Mouse (Mus musculus) midbrain, embryonic 15.5 days (tissue): ENCODE results near the gene Fam160a1. TPM values are rescaled to one million over a fixed set of nuclear protein-coding genes. Genes with fewer than 3 reads are reported as not detected.

Experiments used
- ATAC-seq: fragments of 200-750 bp; cut with Nextera tagmentation; replicated peaks from 2 replicates; pipeline ENCODE4 v1.8.0; 2017; ENCODE audit warnings: moderate TSS enrichment
- H3K27ac ChIP-seq: fragments of 300-500 bp; sonication (generic); 2 replicates; pipeline ENCODE4 v1.5.1; 2015; ENCODE audit warnings: mild to moderate bottlenecking, inconsistent platforms
- H3K27me3 ChIP-seq: fragments of 300-500 bp; sonication (generic); replicated peaks from 2 replicates; pipeline ENCODE4 v1.6.1; 2015; ENCODE audit warnings: inconsistent platforms
- H3K36me3 ChIP-seq: fragments of 300-500 bp; sonication (generic); replicated peaks from 2 replicates; pipeline ENCODE4 v1.6.1; 2015; ENCODE audit warnings: inconsistent platforms
- H3K4me1 ChIP-seq: fragments of 300-500 bp; sonication (generic); 2 replicates; pipeline ENCODE4 v1.6.1; 2015; ENCODE audit warnings: inconsistent platforms
- H3K4me2 ChIP-seq: fragments of 300-500 bp; sonication (generic); 2 replicates; pipeline ENCODE4 v1.6.1; 2015; ENCODE audit warnings: inconsistent platforms, mild to moderate bottlenecking, moderate library complexity
- H3K4me3 ChIP-seq: fragments of 300-500 bp; sonication (generic); 2 replicates; pipeline ENCODE4 v1.5.1; 2015; ENCODE audit warnings: mild to moderate bottlenecking, inconsistent platforms
- H3K9ac ChIP-seq: fragments of 300-500 bp; sonication (generic); 2 replicates; pipeline ENCODE4 v1.6.1; 2015; ENCODE audit warnings: mild to moderate bottlenecking, inconsistent platforms
- H3K9me3 ChIP-seq: fragments of 300-500 bp; sonication (generic); 2 replicates; pipeline ENCODE4 v1.6.1; 2016; ENCODE audit warnings: inconsistent platforms
- WGBS: fragments of 180-500 bp; shearing (Covaris S2); methylation state at CpG from one replicate; pipeline ENCODE4 v1.1.7; 2015; ENCODE audit warnings: mixed read lengths; 5-methylcytosine and 5-hydroxymethylcytosine counted together
- polyA plus RNA-seq: library from polyadenylated mRNA; unstranded; fragments of >200 nt; fragmentation: Nextera tagmentation; extraction: Ambion mirVana; gene quantifications from 2 replicates; pipeline ENCODE4 v1.2.1, GENCODE M21; 2015

Gene Fam160a1
- polyA plus RNA-seq, 1 experiment from 2014 or later: 0.21 TPM

GRCm38 (mm10) chr3:85725971-85726370, 91.1 kb downstream of the Fam160a1 start:
- Histone ChIP-seq H3K9me3 (no peaks in the 10 kb centered on the region), H3K4me3 (no peak overlapping the region), H3K4me1 (no peaks in the 10 kb centered on the region), H3K36me3 (no peaks in the 10 kb centered on the region), H3K27me3 (no peaks in the 10 kb centered on the region), H3K4me2 (no peak overlapping the region), H3K9ac (no peak overlapping the region), H3K27ac (no peak overlapping the region)
- 76% methylated on average over 3 of the region's 3 CpGs for WGBS
- ATAC-seq: no peak

DNA sequence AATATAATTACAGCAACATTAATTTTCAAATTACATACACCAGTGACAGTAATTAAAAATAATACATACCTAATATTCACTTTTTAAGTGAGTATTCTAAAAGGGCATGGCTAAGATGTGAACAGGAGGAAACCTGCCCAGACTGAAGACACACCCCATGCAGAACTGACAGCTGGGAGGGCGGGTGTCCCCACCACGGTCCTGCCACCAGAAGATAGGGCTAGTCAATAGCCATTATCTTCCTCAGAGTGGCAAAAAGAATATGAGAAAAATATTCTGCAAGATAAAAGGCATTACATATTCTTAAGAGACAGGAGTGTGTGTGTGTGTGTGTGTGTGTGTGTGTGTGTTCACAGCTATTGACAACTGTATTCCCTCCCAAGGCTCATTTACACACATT, 92.0 kb downstream of the Fam160a1 start:
- Histone ChIP-seq H3K27me3 (no peaks in the 10 kb centered on the region), H3K27ac (no peak overlapping the region), H3K9ac (no peak overlapping the region), H3K9me3 (no peaks in the 10 kb centered on the region), H3K36me3 (no peaks in the 10 kb centered on the region), H3K4me2 (no peak overlapping the region), H3K4me3 (no peak overlapping the region), H3K4me1 (no peaks in the 10 kb centered on the region)
- no peak for ATAC-seq
- WGBS: 78% methylated on average over 2 of the region's 2 CpGs

- Histone ChIP-seq H3K4me3 (no peak overlapping the region), H3K9me3 (no peaks in the 10 kb centered on the region), H3K36me3 (no peaks in the 10 kb centered on the region), H3K4me1 (no peaks in the 10 kb centered on the region), H3K27ac (no peak overlapping the region), H3K27me3 (no peaks in the 10 kb centered on the region), H3K4me2 (no peak overlapping the region), H3K9ac (no peak overlapping the region)
- ATAC-seq: no peak
- WGBS: 91% methylated on average over 6 of the region's 6 CpGs
Measured at GRCm38 (mm10) chr3:85722581-85722980, 94.5 kb downstream of the Fam160a1 start.

DNA sequence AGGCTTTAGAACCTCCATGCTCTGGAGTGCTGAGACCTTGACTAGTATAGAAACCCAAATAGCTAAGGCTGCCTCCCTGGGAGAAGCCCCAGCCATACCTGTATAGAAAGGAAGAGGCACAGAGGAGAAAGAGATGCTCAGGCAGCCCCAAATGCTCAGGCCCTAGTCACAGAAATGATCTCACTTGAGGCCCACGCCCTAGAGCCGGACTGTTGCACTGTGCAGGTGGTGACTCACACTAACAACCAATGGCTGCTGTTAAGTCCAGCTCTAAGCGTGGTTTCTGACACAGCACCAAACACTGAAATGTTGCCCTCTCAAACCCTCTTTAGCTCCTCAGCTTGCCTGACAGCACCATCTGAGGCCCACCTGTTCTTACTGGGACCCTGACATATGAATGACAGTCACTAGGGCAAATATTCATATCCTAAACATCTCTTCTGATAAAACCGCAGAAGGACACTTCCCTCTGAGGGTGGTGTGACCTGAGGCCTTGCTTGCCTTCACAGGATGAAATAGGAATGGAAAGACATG, 101.3 kb downstream of the Fam160a1 start:
- 88% methylated on average over 4 of the region's 4 CpGs for WGBS
- Histone ChIP-seq H3K27ac (no peak overlapping the region), H3K4me1 (no peaks in the 10 kb centered on the region), H3K4me3 (no peak overlapping the region), H3K9ac (no peak overlapping the region), H3K4me2 (no peak overlapping the region), H3K27me3 (no peaks in the 10 kb centered on the region), H3K9me3 (no peaks in the 10 kb centered on the region), H3K36me3 (no peaks in the 10 kb centered on the region)
- ATAC-seq: no peak

DNA sequence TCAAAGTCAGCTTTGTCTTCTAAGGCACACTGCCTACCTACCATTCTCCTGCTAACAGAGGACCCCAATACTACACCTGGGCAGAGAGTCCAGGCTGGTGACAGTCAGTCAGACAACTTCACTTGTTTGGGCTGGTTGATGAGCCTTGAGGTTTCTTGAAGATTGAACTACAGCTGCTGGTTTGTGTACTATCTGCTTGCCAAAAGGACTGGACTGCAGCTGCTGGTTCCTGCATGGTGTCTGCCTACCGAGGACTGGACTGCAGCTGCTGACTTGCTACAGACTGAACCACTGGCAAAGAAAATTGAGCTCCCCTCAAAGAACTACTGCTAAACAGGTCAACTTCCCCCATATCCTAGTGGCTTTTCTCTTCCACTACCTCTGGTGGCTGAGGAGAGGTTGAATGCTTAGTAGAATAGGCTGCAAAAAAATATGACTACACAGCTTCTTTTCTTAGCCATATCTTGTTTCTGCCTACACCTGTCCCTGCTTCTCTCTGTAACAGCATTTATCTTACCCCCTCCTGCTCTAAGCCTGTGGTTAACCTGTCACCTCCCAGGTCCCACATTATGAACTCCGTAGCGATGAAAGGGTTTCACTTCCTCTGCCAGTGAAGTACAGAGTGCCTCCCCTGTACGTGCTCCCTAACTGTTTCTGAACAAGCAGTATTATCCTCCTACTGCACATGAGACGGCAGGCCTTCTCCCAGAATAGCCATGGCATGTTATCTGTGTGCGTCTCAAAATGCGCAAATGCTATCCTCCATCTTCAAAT, 103.0 kb downstream of the Fam160a1 start:
- no peak overlapping the region for H3K27ac ChIP-seq
- H3K9me3 ChIP-seq: no peaks in the 10 kb centered on the region
- no peak for ATAC-seq
- no peaks in the 10 kb centered on the region for H3K36me3 ChIP-seq
- no peak overlapping the region for H3K4me2 ChIP-seq
- 91% methylated on average over 7 of the region's 7 CpGs for WGBS
- H3K9ac ChIP-seq: no peak overlapping the region
- no peaks in the 10 kb centered on the region for H3K27me3 ChIP-seq
- no peak overlapping the region for H3K4me3 ChIP-seq
- no peaks in the 10 kb centered on the region for H3K4me1 ChIP-seq

DNA sequence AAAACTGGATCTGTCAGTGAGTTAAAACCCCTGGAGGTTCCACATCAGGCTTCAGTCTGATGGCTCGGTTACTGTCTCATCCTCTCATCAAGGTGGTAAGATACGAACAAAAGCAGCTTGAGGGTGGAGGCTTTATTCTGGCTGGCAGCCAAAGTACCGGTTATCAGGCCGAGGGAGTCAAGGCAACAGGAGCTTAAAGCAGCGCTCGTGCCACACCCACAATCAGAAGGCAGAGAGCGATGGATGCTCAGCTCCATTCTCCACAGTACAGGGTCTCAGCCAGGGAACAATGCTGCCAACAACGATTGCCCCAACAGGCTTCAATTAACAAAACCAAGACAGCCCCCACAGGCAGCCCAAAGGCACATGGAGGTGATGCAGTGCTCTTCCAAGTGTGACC, 106.4 kb downstream of the Fam160a1 start:
- 44% methylated on average over 8 of the region's 8 CpGs for WGBS
- Histone ChIP-seq H3K27me3 (no peaks in the 10 kb centered on the region), H3K9me3 (no peaks in the 10 kb centered on the region), H3K4me2 (no peak overlapping the region), H3K4me3 (no peak overlapping the region), H3K27ac (no peak overlapping the region), H3K36me3 (no peaks in the 10 kb centered on the region), H3K9ac (no peak overlapping the region), H3K4me1 (no peaks in the 10 kb centered on the region)
- ATAC-seq: no peak

DNA sequence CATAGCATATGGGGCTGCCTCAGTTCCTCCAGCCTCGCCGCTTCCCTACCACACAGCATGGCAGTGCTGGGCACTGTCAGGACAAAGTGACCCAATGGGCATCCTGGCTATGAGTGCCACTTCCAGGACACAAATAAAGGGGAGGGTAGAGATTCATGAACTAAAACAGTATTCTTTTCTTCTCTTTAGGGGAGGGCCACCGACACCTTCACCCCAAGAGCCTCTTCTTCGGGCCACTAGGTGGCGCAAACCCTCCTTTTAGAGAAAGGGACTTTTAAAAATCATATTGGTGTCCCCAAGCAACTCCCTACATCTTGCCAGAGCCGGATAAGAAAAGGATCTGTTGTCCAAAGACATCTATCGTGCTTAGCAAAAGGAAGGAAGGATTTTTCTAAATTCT, 109.7 kb downstream of the Fam160a1 start:
- Histone ChIP-seq H3K36me3 (no peaks in the 10 kb centered on the region), H3K27ac (no peak overlapping the region), H3K27me3 (no peaks in the 10 kb centered on the region), H3K4me2 (no peak overlapping the region), H3K4me1 (0 out of 2 replicates have a peak, but pooled peaks cover 5% of the 10 kb centered on the region), H3K9ac (no peak overlapping the region), H3K9me3 (no peaks in the 10 kb centered on the region), H3K4me3 (no peak overlapping the region)
- ATAC-seq: no peak
- 42% methylated on average over 7 of the region's 7 CpGs for WGBS

GRCm38 (mm10) chr3:85703141-85703882, 113.8 kb downstream of the Fam160a1 start:
- no peak overlapping the region for H3K4me2 ChIP-seq
- no peak overlapping the region for H3K27ac ChIP-seq
- H3K4me1 ChIP-seq: 0 out of 2 replicates have a peak, but pooled peaks cover 5% of the 10 kb centered on the region
- WGBS: 46% methylated on average over 6 of the region's 6 CpGs
- H3K9me3 ChIP-seq: no peaks in the 10 kb centered on the region
- H3K4me3 ChIP-seq: no peak overlapping the region
- no peaks in the 10 kb centered on the region for H3K36me3 ChIP-seq
- H3K9ac ChIP-seq: no peak overlapping the region
- 0 out of 2 replicates have a peak, but pooled peaks have one; percentile 33 for ATAC-seq
- H3K27me3 ChIP-seq: no peaks in the 10 kb centered on the region

DNA sequence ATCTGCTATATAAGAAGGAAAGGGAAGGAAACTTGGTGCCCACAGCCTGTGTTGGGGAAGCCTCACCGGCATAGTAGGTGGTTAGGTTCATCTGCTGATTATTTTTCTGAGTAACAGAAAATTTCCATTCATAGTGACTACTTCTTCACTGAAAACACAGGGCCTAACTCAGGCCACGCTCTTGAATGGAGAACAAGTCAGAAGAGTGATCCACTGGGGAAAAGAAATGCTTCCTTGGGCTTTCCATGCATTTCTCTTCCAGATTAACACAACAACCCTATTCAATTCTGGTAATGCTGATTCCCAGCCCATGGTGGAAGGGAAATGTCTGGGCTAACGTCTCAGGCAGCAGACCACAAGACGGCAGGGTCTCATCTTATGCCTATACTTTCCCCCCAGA, 118.6 kb downstream of the Fam160a1 start:
- H3K9ac ChIP-seq: no peak overlapping the region
- H3K9me3 ChIP-seq: no peaks in the 10 kb centered on the region
- no peak overlapping the region for H3K27ac ChIP-seq
- 76% methylated on average over 4 of the region's 4 CpGs for WGBS
- H3K4me1 ChIP-seq: 0 out of 2 replicates have a peak, but pooled peaks cover 5% of the 10 kb centered on the region
- no peaks in the 10 kb centered on the region for H3K27me3 ChIP-seq
- H3K4me3 ChIP-seq: no peak overlapping the region
- H3K4me2 ChIP-seq: no peak overlapping the region
- ATAC-seq: no peak
- no peaks in the 10 kb centered on the region for H3K36me3 ChIP-seq

DNA sequence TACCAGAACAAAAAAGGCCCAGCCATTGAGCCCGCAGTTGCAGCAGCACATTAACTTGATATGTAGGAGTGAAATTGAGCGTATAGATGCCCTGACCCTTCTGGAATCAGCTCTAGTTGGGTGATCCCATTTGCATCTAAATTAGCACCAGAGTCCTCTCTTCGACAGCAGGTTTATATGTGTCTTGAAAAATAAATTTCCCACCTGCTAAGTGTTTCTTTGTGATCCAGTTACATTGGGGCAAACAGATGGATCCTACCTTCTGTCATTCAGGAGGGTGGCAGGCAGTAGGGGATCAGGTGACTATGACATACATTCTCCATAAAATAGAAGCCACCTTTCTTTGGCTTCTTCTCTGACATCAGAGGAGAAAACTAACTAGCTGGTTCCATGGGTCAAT, 122.0 kb downstream of the Fam160a1 start:
- peaks cover 4% of the 10 kb centered on the region for H3K4me1 ChIP-seq
- no peak overlapping the region for H3K4me2 ChIP-seq
- H3K36me3 ChIP-seq: no peaks in the 10 kb centered on the region
- 62% methylated on average over 3 of the region's 3 CpGs for WGBS
- no peak overlapping the region for H3K27ac ChIP-seq
- no peaks in the 10 kb centered on the region for H3K9me3 ChIP-seq
- H3K27me3 ChIP-seq: no peaks in the 10 kb centered on the region
- no peak overlapping the region for H3K9ac ChIP-seq
- ATAC-seq: no peak
- H3K4me3 ChIP-seq: no peak overlapping the region

GRCm38 (mm10) chr3:85693013-85693412, 124.1 kb downstream of the Fam160a1 start:
- Histone ChIP-seq H3K36me3 (no peaks in the 10 kb centered on the region), H3K27me3 (no peaks in the 10 kb centered on the region), H3K4me1 (peaks cover 4% of the 10 kb centered on the region), H3K4me2 (no peak overlapping the region), H3K27ac (no peak overlapping the region), H3K9ac (no peak overlapping the region), H3K9me3 (no peaks in the 10 kb centered on the region), H3K4me3 (no peak overlapping the region)
- ATAC-seq: no peak
- whole genome bisulfite sequencing: 34% methylated on average over 3 of the region's 3 CpGs

DNA sequence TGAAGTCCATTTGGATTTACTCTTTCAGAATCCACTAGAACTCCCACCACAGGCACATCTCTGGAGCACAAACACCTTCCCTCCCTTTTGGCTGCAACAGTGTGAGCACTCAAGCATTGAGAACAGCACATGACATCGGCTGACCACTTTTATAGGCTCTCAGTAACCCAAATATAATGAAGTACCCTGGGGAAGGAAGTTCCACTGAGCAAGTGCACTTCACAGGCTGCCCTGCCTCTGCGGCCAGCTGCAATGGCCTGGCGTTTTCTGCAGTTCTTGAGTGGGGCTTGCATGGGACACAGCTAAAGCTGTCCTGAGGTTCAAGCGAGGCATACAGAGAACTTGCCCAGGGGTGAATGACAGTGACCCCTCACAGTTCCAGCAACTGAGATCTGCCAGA, 126.0 kb downstream of the Fam160a1 start:
- no peaks in the 10 kb centered on the region for H3K36me3 ChIP-seq
- H3K27ac ChIP-seq: no peak overlapping the region
- no peak for ATAC-seq
- WGBS: 57% methylated on average over 4 of the region's 4 CpGs
- H3K9ac ChIP-seq: no peak overlapping the region
- H3K4me2 ChIP-seq: no peak overlapping the region
- peaks cover 4% of the 10 kb centered on the region for H3K4me1 ChIP-seq
- no peaks in the 10 kb centered on the region for H3K9me3 ChIP-seq
- no peaks in the 10 kb centered on the region for H3K27me3 ChIP-seq
- no peak overlapping the region for H3K4me3 ChIP-seq
